Mouse (Mus musculus) testis, adult 2 months (tissue): ENCODE data around the gene Flywch1. TPM values are rescaled to one million over a fixed set of nuclear protein-coding genes. Genes with fewer than 3 reads are reported as not detected.
"Not testable (repeated sequence)": the region's sequence is repeated elsewhere in the genome, so short reads cannot be mapped to it uniquely, and the experiment has no call there.

Experiments
- H3K27ac ChIP-seq: fragments of 200-500 bp; 2 replicates; pipeline ENCODE4 v1.5.1; 2012; ENCODE audit warnings: low read depth, low read length; ENCODE audit not compliant: control insufficient read depth, insufficient read depth
- H3K27me3 ChIP-seq: fragments of 200-500 bp; 2 replicates; pipeline ENCODE4 v1.6.1; 2012; ENCODE audit warnings: mild to moderate bottlenecking, low read length, moderate library complexity; ENCODE audit not compliant: control insufficient read depth, insufficient read depth
- H3K36me3 ChIP-seq: fragments of 200-500 bp; 2 replicates; pipeline ENCODE4 v1.6.1; 2012; ENCODE audit warnings: mild to moderate bottlenecking, low read length; ENCODE audit not compliant: control insufficient read depth, insufficient read depth
- H3K4me1 ChIP-seq: fragments of 200-500 bp; 2 replicates; pipeline ENCODE4 v1.6.1; 2012; ENCODE audit warnings: low read length; ENCODE audit not compliant: control insufficient read depth, insufficient read depth
- H3K4me3 ChIP-seq: fragments of 200-500 bp; 2 replicates; pipeline ENCODE4 v1.5.1; 2012; ENCODE audit warnings: low read depth, mild to moderate bottlenecking, low read length, moderate library complexity, mixed read lengths; ENCODE audit not compliant: control insufficient read depth
- CTCF ChIP-seq: fragments of 200-500 bp; IDR thresholded peaks from 2 replicates; pipeline ENCODE4 v1.5.1; 2012; ENCODE audit warnings: low read depth, mild to moderate bottlenecking, inconsistent platforms, low read length, moderate library complexity; ENCODE audit not compliant: control insufficient read depth, insufficient read depth, insufficient replicate concordance
- POLR2A ChIP-seq: fragments of 200-500 bp; IDR thresholded peaks from 2 replicates; pipeline ENCODE4 v1.6.1; 2012; ENCODE audit warnings: low read depth, mild to moderate bottlenecking, inconsistent platforms, low read length, moderate library complexity; ENCODE audit not compliant: control insufficient read depth
- polyA plus RNA-seq: library from polyadenylated mRNA; depleted of rRNA; stranded (reverse); fragments of >200 nt; gene quantifications from 2 replicates; pipeline ENCODE4 v1.2.3, GENCODE M21; 2012

The Flywch1 gene
- polyA plus RNA-seq, 1 experiment = 155 TPM

GRCm38 (mm10) chr17:23777141-23777540 lies 5.7 kb upstream of the Flywch1 start:
- TF ChIP-seq CTCF (no peak), POLR2A (no peak)

GRCm38 (mm10) chr17:23776216-23776615 lies 4.8 kb upstream of the Flywch1 start:
- Histone ChIP-seq H3K4me1 (no peaks in the 10 kb centered on the region; the same call in 1 of the 2 replicates), H3K36me3 (no peaks in the 10 kb centered on the region), H3K27ac (no peak overlapping the region), H3K27me3 (no peaks in the 10 kb centered on the region), H3K4me3 (no peak overlapping the region)
- TF ChIP-seq CTCF (no peak), POLR2A (no peak)

More at GRCm38 (mm10) chr17:23777141-23777540, 5.7 kb upstream of the Flywch1 start:
- Histone ChIP-seq H3K27me3 (no peaks in the 10 kb centered on the region), H3K36me3 (no peaks in the 10 kb centered on the region), H3K4me3 (no peak overlapping the region), H3K27ac (no peak overlapping the region), H3K4me1 (no peaks in the 10 kb centered on the region)

- H3K36me3 ChIP-seq = no peaks in the 10 kb centered on the region
- no peak overlapping the region for H3K4me3 ChIP-seq
- TF ChIP-seq POLR2A = no peak
- TF ChIP-seq CTCF = peak; percentile 62; the same call in 1 of the 2 replicates
- no peaks in the 10 kb centered on the region; the same call in 1 of the 2 replicates for H3K4me1 ChIP-seq
- H3K27ac ChIP-seq = no peak overlapping the region
- H3K27me3 ChIP-seq = no peaks in the 10 kb centered on the region
Observed at GRCm38 (mm10) chr17:23774090-23774489, 2.7 kb upstream of the Flywch1 start.

GRCm38 (mm10) chr17:23773676-23774075 lies 2.3 kb upstream of the Flywch1 start:
- Histone ChIP-seq H3K27ac (no peak overlapping the region), H3K36me3 (peaks cover 2% of the 10 kb centered on the region; the same call in 1 of the 2 replicates), H3K4me1 (no peaks in the 10 kb centered on the region; the same call in 1 of the 2 replicates), H3K4me3 (no peak overlapping the region), H3K27me3 (no peaks in the 10 kb centered on the region)
- TF ChIP-seq CTCF (no peak), POLR2A (no peak)

GRCm38 (mm10) chr17:23772219-23772556 lies 786 bp upstream of the Flywch1 start:
- H3K4me3 ChIP-seq = peak overlapping the region; percentile 59; the same call in 1 of the 2 replicates
- not testable (repeated sequence) for H3K27me3 ChIP-seq, H3K4me1 ChIP-seq, H3K27ac ChIP-seq, H3K36me3 ChIP-seq

- Histone ChIP-seq H3K4me1 (no peaks in the 10 kb centered on the region; the same call in 1 of the 2 replicates), H3K27ac (peak overlapping the region; percentile 98), H3K36me3 (peaks cover 3% of the 10 kb centered on the region; the same call in 1 of the 2 replicates), H3K4me3 (peak overlapping the region; percentile 96), H3K27me3 (no peaks in the 10 kb centered on the region)
- TF ChIP-seq CTCF = no peak
- TF ChIP-seq POLR2A = peak; percentile 4; the same call in 1 of the 2 replicates
Observed at GRCm38 (mm10) chr17:23770896-23771283, 512 bp downstream of the Flywch1 start.

GRCm38 (mm10) chr17:23770493-23770892 lies 909 bp downstream of the Flywch1 start:
- H3K36me3 ChIP-seq = peaks cover 3% of the 10 kb centered on the region; the same call in 1 of the 2 replicates
- TF ChIP-seq POLR2A (no peak), CTCF (no peak)
- no peaks in the 10 kb centered on the region for H3K27me3 ChIP-seq
- H3K4me1 ChIP-seq = no peaks in the 10 kb centered on the region; the same call in 1 of the 2 replicates
- H3K27ac ChIP-seq = peak overlapping the region; percentile 98
- peak overlapping the region; percentile 96; the same call in 1 of the 2 replicates for H3K4me3 ChIP-seq

- no peak overlapping the region for H3K4me3 ChIP-seq
- TF ChIP-seq CTCF = no peak
- no peak for TF ChIP-seq POLR2A
- H3K27me3 ChIP-seq = no peaks in the 10 kb centered on the region
- H3K27ac ChIP-seq = no peak overlapping the region
- H3K4me1 ChIP-seq = no peaks in the 10 kb centered on the region
- peaks cover 4% of the 10 kb centered on the region; the same call in 1 of the 2 replicates for H3K36me3 ChIP-seq
Observed at GRCm38 (mm10) chr17:23762976-23763375, 8.4 kb downstream of the Flywch1 start.
